Mouse (Mus musculus): ENCODE measurements around the gene F3. TPM values are rescaled to one million over a fixed set of nuclear protein-coding genes. Genes with fewer than 3 reads are reported as not detected.
A peak's percentile ranks its signal among the peaks of the same experiment; 100 is the strongest.

F3 gene
- 0.34 and 0.55 TPM in 2 replicates for total RNA-seq (2012; rRNA removed)
- total RNA-seq (2014; rRNA removed) = 0.46 and 0.86 TPM in 2 replicates
- 0.73 and 0.86 TPM in 2 replicates for polyA plus RNA-seq (2012; ENCODE audit: insufficient read length, low read depth)

- dilution Hi-C loops (cut with MboI; ENCODE audit: extremely low pct_ligation_motif_present, extremely low pct_unique_long_range_greater_than_20kb, low sequenced_read_pairs) (no loop called here), in situ Hi-C loops (cut with MboI; ENCODE audit: low pct_ligation_motif_present, low pct_unique_long_range_greater_than_20kb, low sequenced_read_pairs) (loop anchor here (5.0 to 25.0 kb wide), 2 partner anchors 176 to 411 kb away; no protein-coding TSS in a partner anchor)
- DNase-seq (ENCODE audit: extremely low read depth) = peak; percentile 55
- H3K79me2 ChIP-seq (replicated peaks; ENCODE audit: control insufficient read depth, extremely low read depth, insufficient read depth, poor library complexity, severe bottlenecking) = no peaks in the 10 kb centered on the region
- peak within 1 kb of the TSS; percentile 41; the same call in 1 of the 2 replicates for H3K9ac ChIP-seq (ENCODE audit: insufficient read depth, low read depth)
- H3K27ac ChIP-seq (ENCODE audit: insufficient read depth, low read depth) = no peak within 1 kb of the TSS
- peaks cover 0 to 31% of the 10 kb centered on the region in 2 experiments; a peak in 2 of 4 replicates for H3K4me1 ChIP-seq (ENCODE audit: control insufficient read depth in 1 of 2, insufficient read depth in 2 of 2)
- H3K4me2 ChIP-seq (ENCODE audit: insufficient read depth, low read depth, poor library complexity, severe bottlenecking) = peak within 1 kb of the TSS; percentile 91
- H3K4me3 ChIP-seq (replicated peaks in 1 of 3; ENCODE audit: low read depth in 2 of 3, low read length in 2 of 3, poor library complexity in 1 of 3) = peak within 1 kb of the TSS; percentile 57 to 71 (median 64)
- peaks cover 0 to 5% of the 10 kb centered on the region in 2 experiments for H3K36me3 ChIP-seq (replicated peaks in 1 of 2; ENCODE audit: control insufficient read depth in 1 of 2, insufficient read depth in 1 of 2, low read length in 1 of 2)
- H3K27me3 ChIP-seq (replicated peaks) = no peaks in the 10 kb centered on the region
- H3K9me3 ChIP-seq (replicated peaks; ENCODE audit: low read length) = no peaks in the 10 kb centered on the region
- TF ChIP-seq EP300 (IDR thresholded peaks at IDR 0.05; ENCODE audit: low read length) (no peak), ZMIZ1 (IDR thresholded peaks at IDR 0.05; ENCODE audit: low read depth, low read length) (no peak), TBP (conservative IDR thresholded peaks at IDR 0.05; ENCODE audit: low read depth, low read length) (no peak), HCFC1 (IDR thresholded peaks at IDR 0.05; ENCODE audit: low read depth, low read length) (no peak), CHD1 (IDR thresholded peaks at IDR 0.05; ENCODE audit: low read depth, low read length) (no peak), ZC3H11A (IDR thresholded peaks at IDR 0.05; ENCODE audit: low read depth, low read length) (no peak), MEF2A (IDR thresholded peaks at IDR 0.05; ENCODE audit: borderline replicate concordance, low read depth, low read length) (0 out of 2 replicates have a peak, but pooled peaks have one; percentile 23), NELFE (IDR thresholded peaks at IDR 0.05; ENCODE audit: low read depth, low read length) (0 out of 2 replicates have a peak, but pooled peaks have one; percentile 31), ZNF384 (IDR thresholded peaks at IDR 0.05; ENCODE audit: low read depth, low read length) (no peak), E2F4 (IDR thresholded peaks at IDR 0.05; ENCODE audit: insufficient replicate concordance, low read depth, low read length) (no peak), KAT2A (IDR thresholded peaks at IDR 0.05; ENCODE audit: insufficient replicate concordance, low read length) (no peak), MAZ (IDR thresholded peaks at IDR 0.05; ENCODE audit: low read depth, low read length) (0 out of 2 replicates have a peak, but pooled peaks have one; percentile 39), GABPA (IDR thresholded peaks at IDR 0.05; ENCODE audit: insufficient replicate concordance, low read depth, low read length) (no peak), POLR2AphosphoS2 (IDR thresholded peaks at IDR 0.05; ENCODE audit: low read depth, low read length) (no peak), CTCF (conservative IDR thresholded peaks at IDR 0.05 in 1 of 2, IDR thresholded peaks at IDR 0.05 in 1 of 2; ENCODE audit: low read depth in 2 of 2, low read length in 2 of 2) (peak in 1 of 2 experiments; percentile 77; a peak in 2 of 4 replicates), SMC3 (IDR thresholded peaks at IDR 0.05; ENCODE audit: low read depth, low read length) (peak; percentile 73), MYC (IDR thresholded peaks at IDR 0.05; ENCODE audit: low read depth, low read length) (peak; percentile 42; the same call in 1 of the 2 replicates), ZKSCAN1 (IDR thresholded peaks at IDR 0.05; ENCODE audit: borderline replicate concordance, low read depth, low read length) (no peak), JUND (conservative IDR thresholded peaks at IDR 0.05; ENCODE audit: low read depth, low read length) (no peak), RCOR1 (conservative IDR thresholded peaks at IDR 0.05; ENCODE audit: low read depth, low read length) (no peak), PAX5 (IDR thresholded peaks at IDR 0.05; ENCODE audit: low read length) (no peak), CHD2 (IDR thresholded peaks at IDR 0.05; ENCODE audit: low read length) (0 out of 2 replicates have a peak, but pooled peaks have one; percentile 1), UBTF (IDR thresholded peaks at IDR 0.05; ENCODE audit: low read depth, low read length) (no peak), MAFK (IDR thresholded peaks at IDR 0.05; ENCODE audit: insufficient replicate concordance, low read length) (no peak), NRF1 (IDR thresholded peaks at IDR 0.05; ENCODE audit: low read depth, low read length) (peak; percentile 36; the same call in 1 of the 2 replicates), JUN (IDR thresholded peaks at IDR 0.05; ENCODE audit: insufficient read depth, low read depth, low read length) (no peak), MAX (IDR thresholded peaks at IDR 0.05; ENCODE audit: low read length) (peak; percentile 68; the same call in 1 of the 2 replicates), ELF1 (IDR thresholded peaks at IDR 0.05; ENCODE audit: low read depth, low read length) (no peak), RAD21 (IDR thresholded peaks at IDR 0.05; ENCODE audit: low read depth, low read length) (peak; percentile 53), SIN3A (IDR thresholded peaks at IDR 0.05; ENCODE audit: low read length) (0 out of 2 replicates have a peak, but pooled peaks have one; percentile 6), USF2 (conservative IDR thresholded peaks at IDR 0.05; ENCODE audit: low read depth, low read length) (no peak), USF1 (IDR thresholded peaks at IDR 0.05; ENCODE audit: low read depth, low read length) (no peak), ETS1 (conservative IDR thresholded peaks at IDR 0.05; ENCODE audit: low read depth, low read length) (no peak), IRF4 (IDR thresholded peaks at IDR 0.05; ENCODE audit: low read depth, low read length) (no peak), TCF12 (IDR thresholded peaks at IDR 0.05; ENCODE audit: low read depth, low read length) (peak; percentile 27; the same call in 1 of the 2 replicates), POLR2A (IDR thresholded peaks at IDR 0.05; ENCODE audit: low read depth, low read length) (peak; percentile 30; the same call in 1 of the 2 replicates), BHLHE40 (IDR thresholded peaks at IDR 0.05; ENCODE audit: low read depth, low read length) (peak; percentile 52; the same call in 1 of the 2 replicates)
Measured at GRCm38 (mm10) chr3:121722971-121723844, at the start of gene F3. Gene F3 (plus strand): TSS chr3:121723537.
